Mouse (Mus musculus) thymus, adult 2 months (tissue): ENCODE measurements around the gene Cnn2.

Source experiments
- CTCF ChIP-seq: fragments of 200-500 bp; IDR thresholded peaks from 2 replicates; pipeline ENCODE4 v1.5.1; 2012; ENCODE audit warnings: mild to moderate bottlenecking, control low read depth, low read length, moderate library complexity, borderline replicate concordance; ENCODE audit not compliant: control insufficient read depth, poor library complexity, insufficient read depth; ENCODE audit errors: extremely low read depth
- POLR2A ChIP-seq: fragments of 200-500 bp; IDR thresholded peaks from 2 replicates; pipeline ENCODE4 v1.6.1; 2012; ENCODE audit warnings: mild to moderate bottlenecking, low read length, control low read depth, moderate library complexity; ENCODE audit not compliant: control insufficient read depth, poor library complexity, insufficient read depth; ENCODE audit errors: extremely low read depth

DNA sequence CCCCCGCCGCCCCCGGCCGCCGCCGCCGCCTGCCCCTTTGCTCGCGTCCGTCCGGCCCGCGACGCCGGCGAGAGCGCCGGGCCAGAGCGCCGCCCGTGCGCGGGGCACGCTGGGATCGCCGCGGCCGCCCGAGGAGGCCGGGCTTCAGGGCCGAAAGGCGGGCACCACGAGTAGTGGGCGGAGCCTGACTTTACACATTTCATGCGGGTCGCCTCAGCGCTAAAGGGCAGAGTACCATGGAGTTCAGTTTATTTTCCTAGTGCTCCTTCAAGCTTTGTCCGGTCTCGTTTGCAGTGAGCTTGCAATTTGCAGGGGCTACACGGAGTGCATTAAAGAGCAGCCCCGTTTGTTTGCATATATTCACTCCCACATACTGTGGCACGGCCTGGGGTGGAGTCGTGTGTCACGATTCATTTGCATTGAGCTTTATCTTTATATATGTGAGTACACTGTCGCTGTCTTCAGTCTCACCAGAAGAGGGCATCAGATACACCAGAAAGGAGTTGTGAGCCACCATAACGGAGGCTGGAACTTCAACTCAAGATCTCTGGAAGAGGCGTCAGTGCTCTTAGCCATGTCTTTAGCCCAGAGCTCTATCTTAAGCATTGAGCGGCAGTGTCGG is 4.1 kb upstream of the Cnn2 start, which contains the start of gene Tmem259:
- TF ChIP-seq CTCF (no peak; the same call in 1 of the 2 replicates), POLR2A (peak; percentile 29)
